Mouse (Mus musculus) midbrain, embryonic 12.5 days (tissue): ENCODE data around the gene Gm49396. TPM values are rescaled to one million over a fixed set of nuclear protein-coding genes. Genes with fewer than 3 reads are reported as not detected.

ENCODE experiments used
- ATAC-seq: fragments of 200-750 bp; cut with Nextera tagmentation; 2 replicates; pipeline ENCODE4 v1.8.0; 2017; ENCODE audit warnings: low read depth, moderate TSS enrichment, moderate library complexity; ENCODE audit not compliant: low FRiP score
- H3K27ac ChIP-seq: fragments of 300-500 bp; sonication (generic); replicated peaks from 2 replicates; pipeline ENCODE4 v1.5.1; 2016; ENCODE audit warnings: mild to moderate bottlenecking
- H3K27me3 ChIP-seq: fragments of 300-500 bp; sonication (generic); 2 replicates; pipeline ENCODE4 v1.6.1; 2016; ENCODE audit warnings: mild to moderate bottlenecking
- H3K36me3 ChIP-seq: fragments of 300-500 bp; sonication (generic); 2 replicates; pipeline ENCODE4 v1.6.1; 2016
- H3K4me1 ChIP-seq: fragments of 300-500 bp; sonication (generic); 2 replicates; pipeline ENCODE4 v1.6.1; 2016
- H3K4me2 ChIP-seq: fragments of 300-500 bp; sonication (generic); replicated peaks from 2 replicates; pipeline ENCODE4 v1.6.1; 2016; ENCODE audit warnings: mild to moderate bottlenecking, moderate library complexity
- H3K4me3 ChIP-seq: fragments of 300-500 bp; sonication (generic); 2 replicates; pipeline ENCODE4 v1.5.1; 2016; ENCODE audit warnings: mild to moderate bottlenecking
- H3K9ac ChIP-seq: fragments of 300-500 bp; sonication (generic); replicated peaks from 2 replicates; pipeline ENCODE4 v1.6.1; 2016; ENCODE audit warnings: mild to moderate bottlenecking, moderate library complexity
- H3K9me3 ChIP-seq: fragments of 300-500 bp; sonication (generic); 2 replicates; pipeline ENCODE4 v1.6.1; 2016; ENCODE audit warnings: mild to moderate bottlenecking
- WGBS: fragments of 180-500 bp; shearing (Covaris S2); methylation state at CpG from one replicate; pipeline ENCODE4 v1.1.7; 2016; 5-methylcytosine and 5-hydroxymethylcytosine counted together
- polyA plus RNA-seq: library from polyadenylated mRNA; unstranded; fragments of >200 nt; fragmentation: Nextera tagmentation; extraction: Ambion mirVana; gene quantifications from 2 replicates; pipeline ENCODE4 v1.2.1, GENCODE M21; 2016

The Gm49396 gene
- polyA plus RNA-seq, 1 experiment from 2014 or later = 21.8 TPM

- Histone ChIP-seq H3K9me3 (no peaks in the 10 kb centered on the region), H3K9ac (no peak overlapping the region), H3K4me2 (no peak overlapping the region), H3K4me3 (no peak overlapping the region), H3K4me1 (peaks cover 9% of the 10 kb centered on the region), H3K27ac (no peak overlapping the region), H3K36me3 (peaks cover 68% of the 10 kb centered on the region), H3K27me3 (no peaks in the 10 kb centered on the region)
- 93% methylated on average over 11 of the region's 11 CpGs for WGBS
- ATAC-seq = no peak
Observed at GRCm38 (mm10) chr7:30567555-30567954, 4.4 kb downstream of the Gm49396 start.

- peaks cover 96% of the 10 kb centered on the region for H3K36me3 ChIP-seq
- no peak overlapping the region for H3K4me3 ChIP-seq
- no peaks in the 10 kb centered on the region for H3K9me3 ChIP-seq
- H3K27ac ChIP-seq = no peak overlapping the region
- 89% methylated on average over 5 of the region's 5 CpGs for WGBS
- no peaks in the 10 kb centered on the region for H3K27me3 ChIP-seq
- H3K4me1 ChIP-seq = no peaks in the 10 kb centered on the region
- ATAC-seq = no peak
- no peak overlapping the region for H3K9ac ChIP-seq
- no peak overlapping the region for H3K4me2 ChIP-seq
Observed at GRCm38 (mm10) chr7:30572389-30572788, 9.2 kb downstream of the Gm49396 start.

GRCm38 (mm10) chr7:30572969-30573368 is 9.8 kb downstream of the Gm49396 start:
- H3K9me3 ChIP-seq = no peaks in the 10 kb centered on the region
- H3K36me3 ChIP-seq = peaks cover 97% of the 10 kb centered on the region
- no peaks in the 10 kb centered on the region for H3K27me3 ChIP-seq
- no peak for ATAC-seq
- no peak overlapping the region for H3K4me3 ChIP-seq
- no peak overlapping the region for H3K27ac ChIP-seq
- no peak overlapping the region for H3K9ac ChIP-seq
- 87% methylated on average over 2 of the region's 2 CpGs for WGBS
- H3K4me1 ChIP-seq = no peaks in the 10 kb centered on the region
- no peak overlapping the region for H3K4me2 ChIP-seq

GRCm38 (mm10) chr7:30579950-30580349 is 16.8 kb downstream of the Gm49396 start:
- Histone ChIP-seq H3K9ac (no peak overlapping the region), H3K4me3 (no peak overlapping the region), H3K27ac (no peak overlapping the region), H3K36me3 (peaks cover 98% of the 10 kb centered on the region), H3K9me3 (no peaks in the 10 kb centered on the region), H3K4me1 (no peaks in the 10 kb centered on the region), H3K27me3 (no peaks in the 10 kb centered on the region), H3K4me2 (no peak overlapping the region)
- ATAC-seq = no peak
- WGBS = 96% methylated on average over 8 of the region's 8 CpGs

GRCm38 (mm10) chr7:30581547-30581946 is 18.4 kb downstream of the Gm49396 start:
- 95% methylated on average over 16 of the region's 16 CpGs for WGBS
- peaks cover 98% of the 10 kb centered on the region for H3K36me3 ChIP-seq

GRCm38 (mm10) chr7:30584339-30584738 is 21.2 kb downstream of the Gm49396 start:
- WGBS = 93% methylated on average over 10 of the region's 10 CpGs
- Histone ChIP-seq H3K9ac (no peak overlapping the region), H3K4me3 (no peak overlapping the region), H3K27ac (no peak overlapping the region), H3K4me1 (peaks cover 16% of the 10 kb centered on the region), H3K4me2 (no peak overlapping the region), H3K36me3 (peaks cover 75% of the 10 kb centered on the region), H3K9me3 (no peaks in the 10 kb centered on the region), H3K27me3 (no peaks in the 10 kb centered on the region)
- no peak for ATAC-seq

More at GRCm38 (mm10) chr7:30581547-30581946, 18.4 kb downstream of the Gm49396 start:
- no peaks in the 10 kb centered on the region for H3K9me3 ChIP-seq
- no peak overlapping the region for H3K27ac ChIP-seq
- H3K4me2 ChIP-seq = no peak overlapping the region
- peaks cover 3% of the 10 kb centered on the region for H3K4me1 ChIP-seq
- ATAC-seq = no peak
- H3K4me3 ChIP-seq = no peak overlapping the region
- H3K27me3 ChIP-seq = no peaks in the 10 kb centered on the region
- no peak overlapping the region for H3K9ac ChIP-seq

GRCm38 (mm10) chr7:30585170-30585569 is 22.0 kb downstream of the Gm49396 start:
- Histone ChIP-seq H3K27me3 (no peaks in the 10 kb centered on the region), H3K9me3 (no peaks in the 10 kb centered on the region), H3K36me3 (peaks cover 66% of the 10 kb centered on the region), H3K9ac (no peak overlapping the region), H3K4me2 (no peak overlapping the region), H3K4me3 (no peak overlapping the region), H3K4me1 (peaks cover 22% of the 10 kb centered on the region), H3K27ac (no peak overlapping the region)
- no peak for ATAC-seq
- WGBS = 97% methylated on average over 7 of the region's 7 CpGs

GRCm38 (mm10) chr7:30586455-30587020 is 23.4 kb downstream of the Gm49396 start:
- no peaks in the 10 kb centered on the region for H3K27me3 ChIP-seq
- H3K4me1 ChIP-seq = peaks cover 23% of the 10 kb centered on the region
- peak overlapping the region; percentile 98 for H3K4me3 ChIP-seq
- peaks cover 54% of the 10 kb centered on the region for H3K36me3 ChIP-seq
- WGBS = 89% methylated on average over 28 of the region's 28 CpGs
- peak overlapping the region; percentile 90 for H3K4me2 ChIP-seq
- H3K9me3 ChIP-seq = no peaks in the 10 kb centered on the region
- no peak overlapping the region for H3K9ac ChIP-seq
- no peak overlapping the region for H3K27ac ChIP-seq
- ATAC-seq = no peak

- Histone ChIP-seq H3K4me2 (peak overlapping the region; percentile 90), H3K4me3 (peak overlapping the region; percentile 98), H3K27ac (peak overlapping the region; percentile 94), H3K4me1 (peaks cover 23% of the 10 kb centered on the region), H3K27me3 (no peaks in the 10 kb centered on the region), H3K36me3 (peaks cover 39% of the 10 kb centered on the region), H3K9me3 (no peaks in the 10 kb centered on the region), H3K9ac (peak overlapping the region; percentile 100)
- peak; percentile 39 for ATAC-seq
- WGBS = under 1% methylated on average over 61 of the region's 67 CpGs
Observed at GRCm38 (mm10) chr7:30587842-30588667, 24.9 kb downstream of the Gm49396 start.

- Histone ChIP-seq H3K4me3 (peak within 1 kb of the TSS; percentile 98), H3K9me3 (no peaks in the 10 kb centered on the region), H3K9ac (peak within 1 kb of the TSS; percentile 100), H3K27ac (peak within 1 kb of the TSS; percentile 94), H3K4me1 (peaks cover 23% of the 10 kb centered on the region), H3K4me2 (peak within 1 kb of the TSS; percentile 90), H3K36me3 (peaks cover 31% of the 10 kb centered on the region), H3K27me3 (no peaks in the 10 kb centered on the region)
- ATAC-seq = peak; percentile 96
- WGBS = under 1% methylated on average over 58 of the region's 68 CpGs
Observed at GRCm38 (mm10) chr7:30588676-30589434, 25.7 kb downstream of the Gm49396 start, which contains the start of gene Kmt2b. Gene Kmt2b, minus strand, starts transcription at chr7:30588726.

- Histone ChIP-seq H3K4me2 (peak overlapping the region; percentile 90), H3K27ac (peak overlapping the region; percentile 94), H3K9ac (peak overlapping the region; percentile 62), H3K36me3 (peaks cover 23% of the 10 kb centered on the region), H3K4me3 (peak overlapping the region; percentile 98), H3K4me1 (peaks cover 23% of the 10 kb centered on the region), H3K9me3 (no peaks in the 10 kb centered on the region), H3K27me3 (no peaks in the 10 kb centered on the region)
- 29% methylated on average over 39 of the region's 40 CpGs for WGBS
- peak; percentile 35 for ATAC-seq
Observed at GRCm38 (mm10) chr7:30589435-30590301, 26.5 kb downstream of the Gm49396 start.
